Mouse (Mus musculus) heart, embryonic 16.5 days (tissue): Measurements from ENCODE around the gene Slc46a3. TPM values are rescaled to one million over a fixed set of nuclear protein-coding genes. Genes with fewer than 3 reads are reported as not detected.
A peak's percentile ranks its signal among the peaks of the same experiment; 100 is the strongest.

ENCODE experiments used
- ATAC-seq: fragments of 200-750 bp; cut with Nextera tagmentation; replicated peaks from 2 replicates; pipeline ENCODE4 v1.8.0; 2017; ENCODE audit warnings: moderate number of reproducible peaks; ENCODE audit not compliant: insufficient read depth, low FRiP score; ENCODE audit errors: extremely low read depth
- H3K27ac ChIP-seq: fragments of 300-500 bp; sonication (generic); 2 replicates; pipeline ENCODE4 v1.5.1; 2014; ENCODE audit warnings: mild to moderate bottlenecking, low read length, control low read depth, moderate library complexity
- H3K27me3 ChIP-seq: fragments of 300-500 bp; sonication (generic); 2 replicates; pipeline ENCODE4 v1.6.1; 2014; ENCODE audit warnings: low read length, mixed read lengths; ENCODE audit not compliant: control insufficient read depth, insufficient read depth
- H3K36me3 ChIP-seq: fragments of 300-500 bp; sonication (generic); 2 replicates; pipeline ENCODE4 v1.6.1; 2014; ENCODE audit not compliant: control insufficient read depth, insufficient read depth
- H3K4me1 ChIP-seq: fragments of 300-500 bp; sonication (generic); 2 replicates; pipeline ENCODE4 v1.6.1; 2014; ENCODE audit warnings: low read length, mixed read lengths; ENCODE audit not compliant: control insufficient read depth, insufficient read depth
- H3K4me2 ChIP-seq: fragments of 300-500 bp; sonication (generic); 2 replicates; pipeline ENCODE4 v1.6.1; 2014; ENCODE audit warnings: low read depth, mild to moderate bottlenecking, control low read depth, low read length
- H3K4me3 ChIP-seq: fragments of 300-500 bp; sonication (generic); 2 replicates; pipeline ENCODE4 v1.5.1; 2014; ENCODE audit warnings: mild to moderate bottlenecking, control low read depth, low read length
- H3K9ac ChIP-seq: fragments of 300-500 bp; sonication (generic); 2 replicates; pipeline ENCODE4 v1.6.1; 2014; ENCODE audit warnings: low read length, control low read depth
- H3K9me3 ChIP-seq: fragments of 300-500 bp; sonication (generic); replicated peaks from 2 replicates; pipeline ENCODE4 v1.6.1; 2016; ENCODE audit warnings: low read length; ENCODE audit not compliant: control insufficient read depth
- WGBS: fragments of 180-500 bp; shearing (Covaris S2); extraction: QIAGEN DNeasy Blood & Tissue Kit; methylation state at CpG from one replicate; pipeline ENCODE4 v1.1.7; 2014; 5-methylcytosine and 5-hydroxymethylcytosine counted together
- polyA plus RNA-seq: library from polyadenylated mRNA; unstranded; fragments of >200 nt; fragmentation: Nextera tagmentation; extraction: Ambion mirVana; gene quantifications from 2 replicates; pipeline ENCODE4 v1.2.1, GENCODE M21; 2015

Gene Slc46a3
- polyA plus RNA-seq, 1 experiment from 2014 or later = 3.8 TPM

DNA sequence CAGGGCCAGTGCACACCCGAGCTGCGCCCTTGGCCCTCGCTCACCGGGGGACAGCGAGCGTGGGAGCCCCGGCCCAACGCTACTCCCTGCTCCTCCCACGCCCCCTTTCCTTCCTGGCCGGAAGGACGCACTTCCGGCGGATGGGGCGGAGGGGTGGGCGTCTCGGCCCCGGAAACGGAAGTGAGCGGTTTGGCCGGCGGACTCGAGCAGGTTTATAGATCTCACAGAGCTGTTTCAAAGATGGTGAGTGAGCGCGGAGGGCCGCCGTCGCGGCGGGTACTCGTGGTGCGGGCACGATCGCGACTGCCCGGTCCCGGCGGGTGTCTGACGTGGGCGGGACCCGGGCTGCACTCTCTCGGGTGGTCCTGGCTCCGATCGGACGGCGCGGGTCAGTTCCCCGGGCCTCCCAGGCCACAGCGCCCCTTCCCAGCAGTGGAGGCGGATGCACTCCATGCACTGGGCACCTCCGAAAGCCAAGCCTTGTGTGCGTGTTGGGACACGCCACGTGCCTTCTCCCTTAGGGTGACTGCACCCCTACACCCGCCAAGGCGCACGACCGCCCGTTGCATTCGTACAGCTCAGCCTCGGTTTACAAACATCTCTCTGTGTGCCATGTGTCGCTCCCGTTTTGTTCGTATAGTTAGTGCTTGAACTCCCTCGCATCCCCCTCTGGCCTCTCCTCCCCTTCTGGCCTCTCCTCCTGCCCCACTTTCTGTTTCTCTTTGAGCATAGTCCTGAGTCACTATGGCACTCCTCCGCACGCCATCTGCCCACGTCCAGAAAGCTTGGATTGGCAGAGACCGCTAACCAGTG is 34.0 kb downstream of the Slc46a3 start, which contains the start of gene Pomp:
Gene Pomp (plus strand): TSS at position 13 of the 813 bp plus-strand sequence.
- peak within 1 kb of the TSS; percentile 96 for H3K4me3 ChIP-seq
- H3K9ac ChIP-seq = peak within 1 kb of the TSS; percentile 84
- H3K27me3 ChIP-seq = no peaks in the 10 kb centered on the region
- H3K27ac ChIP-seq = peak within 1 kb of the TSS; percentile 90
- no peaks in the 10 kb centered on the region for H3K9me3 ChIP-seq
- peak; percentile 88 for ATAC-seq
- H3K4me1 ChIP-seq = peaks cover 14% of the 10 kb centered on the region
- H3K36me3 ChIP-seq = peaks cover 20% of the 10 kb centered on the region
- under 1% methylated on average over 68 of the region's 68 CpGs for WGBS
- H3K4me2 ChIP-seq = peak within 1 kb of the TSS; percentile 97

DNA sequence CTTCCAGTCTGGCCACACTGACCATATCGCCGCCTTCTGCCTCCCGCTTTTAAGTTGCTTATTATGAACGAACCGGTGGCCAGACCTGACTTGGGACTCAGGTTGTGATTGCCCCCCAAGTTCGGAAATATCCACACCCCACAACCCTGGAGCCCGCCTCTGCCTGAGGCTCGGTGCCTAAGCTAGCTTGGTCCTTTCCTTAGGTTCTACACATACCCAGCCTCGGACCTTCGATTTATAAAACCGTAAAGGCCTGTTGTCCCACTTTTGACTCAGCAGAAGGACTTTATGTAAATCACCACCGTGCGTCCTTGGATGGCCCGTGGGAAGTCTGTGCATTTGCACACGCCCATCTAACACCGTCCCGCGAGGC is 34.6 kb downstream of the Slc46a3 start:
- WGBS = under 1% methylated on average over 18 of the region's 18 CpGs
- peak overlapping the region; percentile 96 for H3K4me3 ChIP-seq
- peaks cover 14% of the 10 kb centered on the region for H3K4me1 ChIP-seq
- no peak for ATAC-seq
- no peaks in the 10 kb centered on the region for H3K9me3 ChIP-seq
- peak overlapping the region; percentile 97 for H3K4me2 ChIP-seq
- peak overlapping the region; percentile 90 for H3K27ac ChIP-seq
- peaks cover 20% of the 10 kb centered on the region for H3K36me3 ChIP-seq
- H3K27me3 ChIP-seq = no peaks in the 10 kb centered on the region
- H3K9ac ChIP-seq = peak overlapping the region; percentile 84

DNA sequence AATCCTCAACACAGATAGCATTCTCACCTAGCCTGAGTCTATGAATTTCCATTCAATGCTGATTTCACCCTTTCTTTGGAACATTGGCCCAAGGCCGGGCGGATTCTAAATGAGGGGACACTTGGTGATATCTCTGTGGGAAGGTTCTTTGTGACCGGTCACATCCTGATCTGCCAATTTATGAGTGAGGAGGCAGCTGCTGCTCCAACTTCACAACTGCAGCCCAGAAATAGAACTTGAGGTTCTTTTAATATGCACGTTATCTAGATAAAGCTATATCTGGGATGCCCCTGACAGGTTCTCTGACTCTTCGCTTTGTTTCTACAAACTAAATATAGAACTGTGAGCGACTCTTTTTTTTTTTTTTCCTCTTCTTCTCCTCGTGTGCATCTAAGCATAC is 44.4 kb downstream of the Slc46a3 start:
- no peak overlapping the region for H3K4me3 ChIP-seq
- H3K36me3 ChIP-seq = no peaks in the 10 kb centered on the region
- H3K4me1 ChIP-seq = peaks cover 22% of the 10 kb centered on the region
- peak overlapping the region; percentile 20; the same call in 1 of the 2 replicates for H3K4me2 ChIP-seq
- no peak overlapping the region for H3K9ac ChIP-seq
- H3K9me3 ChIP-seq = 0 out of 2 replicates have a peak, but pooled peaks cover 3% of the 10 kb centered on the region
- peak overlapping the region; percentile 41; the same call in 1 of the 2 replicates for H3K27ac ChIP-seq
- 18% methylated on average over 7 of the region's 7 CpGs for WGBS
- ATAC-seq = peak; percentile 52
- H3K27me3 ChIP-seq = no peaks in the 10 kb centered on the region

DNA sequence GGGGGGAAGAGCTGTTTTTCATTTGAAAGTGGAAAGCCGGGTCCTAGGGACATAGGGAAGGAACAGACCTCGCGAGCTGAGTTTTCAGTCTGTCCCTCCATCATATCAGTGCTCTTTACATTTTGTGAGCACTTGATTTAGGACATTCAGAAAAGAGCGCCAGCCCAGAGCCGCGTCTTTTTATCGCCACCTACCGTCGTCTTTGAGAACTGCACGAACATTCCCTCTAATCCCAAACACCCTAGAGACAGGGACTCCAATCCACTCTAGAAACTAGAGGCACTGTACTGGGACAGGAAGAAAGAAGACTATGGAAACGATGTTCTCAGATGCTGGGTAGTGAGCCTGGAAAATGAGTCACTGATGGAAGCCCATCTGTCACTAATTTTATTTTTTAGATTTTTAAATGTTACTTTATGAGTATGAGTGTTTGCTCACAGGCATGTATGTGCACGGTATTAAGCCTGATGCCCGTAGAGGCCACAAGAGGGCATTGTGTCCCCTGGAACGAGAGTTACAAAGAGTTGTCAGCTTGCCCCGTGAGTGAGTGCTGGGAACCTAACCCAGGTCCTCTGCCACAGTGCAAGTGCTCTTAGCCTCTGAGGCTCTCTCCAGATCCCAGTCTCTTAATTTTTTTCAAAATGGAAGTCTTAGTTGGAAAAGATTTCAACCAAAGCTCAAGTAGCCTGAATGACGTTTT is 46.3 kb downstream of the Slc46a3 start:
- no peaks in the 10 kb centered on the region for H3K27me3 ChIP-seq
- H3K4me3 ChIP-seq = no peak overlapping the region
- no peak overlapping the region for H3K9ac ChIP-seq
- H3K36me3 ChIP-seq = no peaks in the 10 kb centered on the region
- no peak; the same call in 1 of the 2 replicates for ATAC-seq
- H3K9me3 ChIP-seq = 0 out of 2 replicates have a peak, but pooled peaks cover 3% of the 10 kb centered on the region
- peaks cover 22% of the 10 kb centered on the region for H3K4me1 ChIP-seq
- H3K27ac ChIP-seq = no peak overlapping the region
- peak overlapping the region; percentile 27 for H3K4me2 ChIP-seq
- 23% methylated on average over 16 of the region's 16 CpGs for WGBS

DNA sequence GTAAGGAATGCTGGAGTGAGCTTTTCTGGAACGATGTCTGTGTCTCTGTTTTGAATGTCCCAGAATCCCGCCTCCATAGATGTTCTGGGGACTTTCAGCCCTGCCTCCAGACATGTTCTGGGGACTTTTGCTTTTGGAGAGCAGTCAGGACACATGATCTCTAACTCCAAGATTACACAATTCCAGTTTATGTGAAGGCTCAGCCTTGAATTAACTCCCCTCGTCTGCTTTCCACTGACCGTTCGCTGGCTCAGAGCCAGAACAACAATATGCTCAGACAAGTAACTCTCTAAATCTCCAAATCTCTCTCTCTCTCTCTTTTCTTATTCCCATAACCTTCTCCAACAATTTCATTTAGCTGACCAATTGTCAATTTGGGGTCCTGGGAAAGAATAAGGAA is 47.3 kb downstream of the Slc46a3 start:
- H3K4me1 ChIP-seq = peaks cover 22% of the 10 kb centered on the region
- no peak overlapping the region for H3K9ac ChIP-seq
- H3K27ac ChIP-seq = no peak overlapping the region
- no peak overlapping the region for H3K4me3 ChIP-seq
- WGBS = 44% methylated on average over 5 of the region's 5 CpGs
- H3K36me3 ChIP-seq = no peaks in the 10 kb centered on the region
- ATAC-seq = no peak
- H3K27me3 ChIP-seq = no peaks in the 10 kb centered on the region
- H3K4me2 ChIP-seq = no peak overlapping the region
- H3K9me3 ChIP-seq = 0 out of 2 replicates have a peak, but pooled peaks cover 3% of the 10 kb centered on the region

DNA sequence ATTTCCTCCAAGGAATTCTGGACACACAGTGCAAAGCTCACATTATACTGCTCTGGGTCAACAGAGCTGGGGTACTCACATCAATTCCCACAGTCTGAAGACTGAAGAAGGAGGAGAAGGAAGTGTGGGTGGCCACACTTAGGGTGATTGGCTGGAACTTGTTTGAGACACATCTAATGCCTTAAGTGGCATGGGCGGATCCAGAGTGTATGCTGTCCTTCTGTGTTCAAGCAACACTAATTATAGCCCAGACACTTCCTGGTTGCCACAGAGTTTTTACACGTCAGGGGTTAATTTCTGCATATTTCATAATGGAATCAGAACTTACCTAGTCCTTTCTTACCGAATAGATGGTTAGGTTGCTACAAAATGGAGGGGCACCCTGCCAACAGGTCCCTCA is 49.3 kb downstream of the Slc46a3 start:
- no peak overlapping the region for H3K4me3 ChIP-seq
- H3K9me3 ChIP-seq = 0 out of 2 replicates have a peak, but pooled peaks cover 3% of the 10 kb centered on the region
- no peak overlapping the region for H3K9ac ChIP-seq
- no peaks in the 10 kb centered on the region for H3K27me3 ChIP-seq
- peaks cover 12% of the 10 kb centered on the region for H3K4me1 ChIP-seq
- no peak overlapping the region for H3K27ac ChIP-seq
- no peak for ATAC-seq
- no peaks in the 10 kb centered on the region for H3K36me3 ChIP-seq
- 58% methylated on average over 3 of the region's 3 CpGs for WGBS
- no peak overlapping the region for H3K4me2 ChIP-seq

DNA sequence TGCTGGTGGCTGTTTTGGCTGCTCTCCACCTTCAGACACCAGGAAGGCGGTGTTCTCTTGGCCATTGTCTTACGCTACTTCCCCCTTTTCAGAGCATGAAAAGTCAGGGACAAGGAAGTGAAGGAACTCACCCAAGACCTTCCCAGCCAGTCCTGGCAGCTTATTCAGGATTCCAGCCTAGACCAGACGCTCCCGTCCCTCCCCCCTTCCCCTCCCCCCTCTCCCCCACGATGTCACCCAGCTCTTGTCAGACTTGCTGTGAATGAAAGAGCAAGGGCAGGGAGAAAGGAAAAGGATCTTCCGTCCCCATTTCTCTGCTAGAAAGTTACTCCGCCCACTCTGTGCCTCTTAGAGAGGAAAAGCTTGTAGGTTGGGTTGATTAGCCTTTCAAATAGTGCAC is 51.3 kb downstream of the Slc46a3 start:
- Histone ChIP-seq H3K27me3 (no peaks in the 10 kb centered on the region), H3K9ac (no peak overlapping the region), H3K4me3 (no peak overlapping the region), H3K9me3 (0 out of 2 replicates have a peak, but pooled peaks cover under 1% of the 10 kb centered on the region), H3K4me2 (no peak overlapping the region), H3K4me1 (peaks cover 5% of the 10 kb centered on the region; the same call in 1 of the 2 replicates), H3K27ac (no peak overlapping the region), H3K36me3 (no peaks in the 10 kb centered on the region)
- no peak for ATAC-seq
- 56% methylated on average over 7 of the region's 7 CpGs for WGBS

DNA sequence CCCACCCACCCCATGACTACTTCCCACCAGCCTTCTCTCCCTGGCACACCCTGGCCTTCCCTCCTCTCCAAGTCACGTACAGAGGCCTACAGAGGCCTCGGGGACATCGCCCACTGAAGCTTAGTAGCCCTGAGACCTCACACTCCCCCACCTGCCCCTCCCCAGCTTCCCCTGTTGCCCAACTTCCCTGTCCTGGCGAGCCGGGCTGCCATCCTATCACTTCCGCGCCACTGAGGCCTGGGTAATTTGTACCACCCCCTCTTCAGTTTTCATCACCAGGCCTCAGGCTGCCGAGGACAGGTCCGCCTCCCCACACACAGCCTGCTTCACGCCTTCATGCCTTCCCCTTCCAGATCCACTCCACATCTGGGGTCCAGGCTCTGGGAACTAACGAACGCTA is 55.2 kb downstream of the Slc46a3 start:
- Histone ChIP-seq H3K27me3 (no peaks in the 10 kb centered on the region), H3K4me3 (no peak overlapping the region), H3K9me3 (no peaks in the 10 kb centered on the region), H3K4me2 (no peak overlapping the region), H3K9ac (no peak overlapping the region), H3K36me3 (no peaks in the 10 kb centered on the region), H3K4me1 (peaks cover 3% of the 10 kb centered on the region; the same call in 1 of the 2 replicates), H3K27ac (no peak overlapping the region)
- 67% methylated on average over 12 of the region's 12 CpGs for WGBS
- ATAC-seq = no peak
